ENCODE assay signal across 10 mouse cellular contexts in the genomic region with DNA sequence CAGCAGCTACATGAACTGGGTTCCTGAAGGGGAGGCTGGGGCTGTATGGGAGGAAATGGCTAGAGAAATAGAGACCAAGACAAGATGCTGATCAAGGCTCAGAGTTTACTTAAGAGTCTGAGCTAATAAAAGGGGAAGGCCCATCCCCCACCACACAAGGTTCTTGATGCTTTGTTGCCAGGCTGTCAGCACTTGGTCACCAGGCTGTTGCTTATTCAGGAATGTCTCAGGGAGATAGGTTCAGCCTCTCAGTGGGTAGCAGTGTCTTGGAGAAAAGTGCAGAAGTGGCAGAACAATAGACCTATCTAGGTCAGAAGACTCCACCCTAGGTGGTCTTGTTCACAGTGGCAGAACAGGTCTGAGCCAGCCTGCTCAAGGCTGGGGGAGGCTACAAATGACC. TPM values are rescaled to one million over a fixed set of nuclear protein-coding genes. Genes with fewer than 3 reads are reported as not detected.
DNase-seq lines count a peak whose midpoint lies in the region; TF ChIP-seq lines count a peak whose summit lies in the region.
"Not testable (repeated sequence)": the region's sequence is repeated elsewhere in the genome, so short reads cannot be mapped to it uniquely, and the experiment has no call there.
"Had no signal": no experiment of that assay in that cellular context is flagged by ENCODE, and none has a peak within 500 bp of the region (broad histone marks: within the 10 kb centered on the region; RNA-seq: fewer than 3 reads in every experiment).

No protein-coding gene starts in this region.

- not testable (repeated sequence) for H3K27me3 ChIP-seq in ES-Bruce4 (ENCODE audit: control insufficient read depth, insufficient read depth, low read length, poor library complexity, severe bottlenecking)

- DNase-seq in ES-CJ7 (ENCODE audit: low read depth, low spot score) = peak; percentile 65
- peak; percentile 68 for DNase-seq in R1 (ENCODE audit: low read depth, low spot score)
- DNase-seq in ZHBTc4 (ENCODE audit: low read depth, low spot score) = peak; percentile 69
- DNase-seq in cerebellum, adult 9-11 months = peak; percentile 47

- TF ChIP-seq POLR2A in ES-Bruce4 (IDR thresholded peaks at IDR 0.05; ENCODE audit: insufficient read depth, low read length) = not testable (repeated sequence)

- H3K27ac ChIP-seq in ES-Bruce4 (ENCODE audit: insufficient read depth, low read length) = peak overlapping the region; percentile 9; the same call in 1 of the 2 replicates

- H3K9ac ChIP-seq in ES-Bruce4 (ENCODE audit: low read depth, poor library complexity, severe bottlenecking) = not testable (repeated sequence)

- TF ChIP-seq EP300 in ES-Bruce4 (IDR thresholded peaks at IDR 0.05; ENCODE audit: insufficient read depth, low read depth, low read length) = peak; percentile 40; the same call in 1 of the 2 replicates

- H3K4me3 ChIP-seq in ES-Bruce4 (ENCODE audit: low read depth, low read length) = not testable (repeated sequence)

- H3K4me1 ChIP-seq in ES-Bruce4 (ENCODE audit: control insufficient read depth, insufficient read depth, low read length) = not testable (repeated sequence)

- not testable (repeated sequence) for H3K9me3 ChIP-seq in ES-Bruce4 (replicated peaks; ENCODE audit: control insufficient read depth, insufficient read depth, low read length, poor library complexity, severe bottlenecking)

- not testable (repeated sequence) for H3K36me3 ChIP-seq in ES-Bruce4 (ENCODE audit: control insufficient read depth, insufficient read depth, low read length, poor library complexity, severe bottlenecking)

- TF ChIP-seq CTCF in ES-Bruce4 (IDR thresholded peaks at IDR 0.05; ENCODE audit: low read depth, low read length) = not testable (repeated sequence)

RNA-seq across cellular contexts. Expression of a gene that starts 42.9 kb away (rescaled TPM):
- not detected in 2 replicates for polyA plus RNA-seq in ES-Bruce4 (2011; ENCODE audit: insufficient read depth, insufficient read length, low read depth, missing spikeins)
- polyA plus RNA-seq: activated CD4-positive, CD25-positive, alpha-beta regulatory T cell, adult 4 months; C2C12; CD4-positive, CD25-positive, alpha-beta regulatory T cell, adult 4 months; G1E; Patski had no signal

RNA-seq across cellular contexts. Expression of a gene that starts 49.3 kb away (rescaled TPM):
- 49.6 and 51.0 TPM in 2 replicates for polyA plus RNA-seq in ES-Bruce4 (2011; ENCODE audit: insufficient read depth, insufficient read length, low read depth, missing spikeins)
